Mouse (Mus musculus) ovary, postnatal 10 days (tissue): ENCODE measurements at regions not wholly inside any gene's neighbourhood (a gene's known extent, or its start where the extent isn't known, plus 50 kb on each side); places are given as distances from the start of the nearest gene placed in this dataset.
A peak's percentile ranks its signal among the peaks of the same experiment; 100 is the strongest.

Experiments used
- DNase-seq: peaks from one replicate; pipeline ENCODE4 v3.0.0; 2022; ENCODE audit warnings: low spot score

DNA sequence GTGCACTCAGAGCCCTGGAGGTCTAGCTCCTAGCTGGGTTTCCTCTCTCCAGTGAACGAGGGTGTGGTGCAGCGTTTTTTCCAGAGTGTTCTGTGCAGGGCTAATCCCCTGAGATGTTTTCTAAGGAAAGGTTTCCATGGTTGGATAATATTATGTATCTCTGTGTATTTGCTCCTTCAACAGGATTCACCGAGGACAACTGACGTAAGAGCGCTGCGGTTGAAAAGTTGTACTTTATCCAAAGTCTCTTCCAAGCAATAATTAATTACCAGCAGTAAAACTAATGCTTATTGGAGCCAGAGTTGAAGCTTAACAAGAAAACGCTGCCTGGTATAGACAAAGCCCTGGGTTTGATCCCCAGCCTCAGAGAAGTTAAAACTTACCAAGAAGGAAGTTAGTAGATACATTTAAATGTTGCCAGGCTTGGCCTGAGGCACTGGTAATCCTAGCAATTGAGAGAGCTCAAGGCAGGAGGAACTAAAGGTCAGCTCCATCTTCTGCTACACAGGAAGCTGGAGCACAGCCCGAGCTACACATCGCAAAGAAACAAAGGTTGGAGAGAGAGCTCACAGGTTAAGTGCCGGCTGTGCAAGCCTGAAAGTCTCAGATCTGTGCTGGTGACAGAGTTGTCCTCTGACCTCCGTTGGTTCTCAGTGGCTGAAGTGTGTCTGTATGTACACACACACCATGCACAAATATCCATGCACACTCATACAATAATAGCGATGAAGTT, 51.2 kb upstream of the Rap1b start:
- no peak for DNase-seq

DNA sequence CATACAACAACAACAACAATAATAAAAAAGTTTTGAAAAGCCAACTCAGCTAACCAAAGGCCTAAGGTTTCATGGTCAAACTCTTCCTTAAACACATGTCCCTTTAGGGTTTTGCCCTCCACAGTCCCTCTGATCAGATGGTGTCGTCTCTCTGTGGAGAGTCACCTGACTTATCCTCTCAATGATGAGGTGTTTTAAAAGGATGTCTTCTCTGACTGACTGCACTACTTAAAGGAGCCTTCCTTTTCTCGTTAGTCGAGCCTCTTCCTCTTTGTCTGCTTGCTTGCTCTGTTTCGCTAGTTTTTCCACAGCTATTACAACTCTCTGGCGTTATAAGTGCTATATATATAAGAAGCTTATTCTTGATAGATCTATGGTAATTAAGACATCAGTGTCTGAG, 51.9 kb upstream of the Rap1b start:
- DNase-seq, result no peak

DNA sequence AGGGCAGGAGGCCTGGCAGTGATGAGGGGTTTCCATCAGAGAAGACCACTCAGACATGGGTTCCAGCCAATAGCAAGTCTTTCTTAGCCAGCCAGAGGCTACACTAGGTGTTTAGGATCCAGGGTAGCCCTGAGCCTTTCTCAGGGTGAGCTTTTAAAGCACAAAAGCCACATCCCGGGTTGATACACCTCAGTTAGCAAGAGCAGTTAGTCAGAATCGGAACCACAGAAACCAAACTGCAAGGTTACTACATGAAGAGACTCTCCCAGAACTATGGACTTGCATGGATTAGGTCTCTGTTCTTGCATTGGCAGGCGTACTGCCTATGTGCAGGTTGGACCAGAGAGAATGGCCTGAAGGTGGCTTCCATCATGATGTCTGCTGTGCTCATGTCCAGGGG, 52.6 kb upstream of the Rap1b start:
- no peak for DNase-seq

DNA sequence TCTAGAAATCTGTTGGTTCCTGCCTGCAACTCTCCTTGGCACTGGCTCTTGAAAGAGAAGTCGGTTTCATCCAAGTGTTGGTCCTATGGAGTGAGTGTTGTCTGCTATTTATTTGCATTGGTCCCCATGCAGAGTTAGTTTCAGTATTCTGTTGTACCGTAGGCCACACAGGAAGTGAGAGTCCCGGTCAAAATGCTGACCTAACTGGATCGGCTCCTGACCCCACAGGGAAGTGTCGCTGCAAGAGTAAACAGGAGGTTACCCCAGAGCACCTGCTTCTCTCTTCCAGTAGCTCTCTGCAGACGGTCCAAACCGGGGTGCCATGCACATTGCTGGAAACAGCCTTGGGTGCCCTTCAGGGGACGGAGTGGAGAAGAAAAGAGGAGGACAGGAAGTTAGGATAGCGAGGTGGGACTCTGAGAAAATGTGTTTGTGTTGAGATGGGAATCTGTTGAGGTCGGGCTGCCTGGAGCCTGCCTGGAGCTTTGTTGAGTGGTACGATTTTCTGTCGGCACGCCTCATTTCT, 53.6 kb upstream of the Rap1b start:
- DNase-seq, result no peak

DNA sequence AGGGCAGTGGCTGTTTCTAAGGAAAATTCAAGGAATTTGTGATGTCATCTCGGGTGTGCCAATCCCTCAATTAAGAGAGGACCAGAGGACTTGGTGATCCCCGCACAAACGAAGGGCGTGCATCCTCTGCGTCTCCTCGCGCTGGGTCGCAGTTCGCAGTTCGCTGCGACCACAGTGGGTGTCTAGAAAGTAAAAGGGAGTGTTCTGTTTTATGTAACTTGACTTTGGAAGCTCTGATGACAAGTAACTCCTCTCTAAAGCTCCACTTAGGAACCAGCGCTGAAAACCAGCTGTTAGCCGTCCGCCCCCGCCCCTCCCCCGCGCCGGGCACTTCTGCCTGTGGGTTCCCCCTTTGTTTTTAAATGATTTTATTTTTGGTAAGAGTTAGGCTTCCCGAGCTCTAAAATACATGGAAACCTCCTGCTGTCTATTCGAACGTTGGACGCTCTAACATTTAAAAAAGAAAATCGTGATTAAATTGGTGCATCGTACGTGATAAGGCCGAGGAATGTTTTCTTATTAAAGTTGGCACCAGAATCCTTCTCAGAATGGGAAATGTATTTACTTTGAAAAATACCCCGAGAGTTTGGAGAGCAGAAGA, 59.9 kb upstream of the Rap1b start:
- DNase-seq, result peak; percentile 15

DNA sequence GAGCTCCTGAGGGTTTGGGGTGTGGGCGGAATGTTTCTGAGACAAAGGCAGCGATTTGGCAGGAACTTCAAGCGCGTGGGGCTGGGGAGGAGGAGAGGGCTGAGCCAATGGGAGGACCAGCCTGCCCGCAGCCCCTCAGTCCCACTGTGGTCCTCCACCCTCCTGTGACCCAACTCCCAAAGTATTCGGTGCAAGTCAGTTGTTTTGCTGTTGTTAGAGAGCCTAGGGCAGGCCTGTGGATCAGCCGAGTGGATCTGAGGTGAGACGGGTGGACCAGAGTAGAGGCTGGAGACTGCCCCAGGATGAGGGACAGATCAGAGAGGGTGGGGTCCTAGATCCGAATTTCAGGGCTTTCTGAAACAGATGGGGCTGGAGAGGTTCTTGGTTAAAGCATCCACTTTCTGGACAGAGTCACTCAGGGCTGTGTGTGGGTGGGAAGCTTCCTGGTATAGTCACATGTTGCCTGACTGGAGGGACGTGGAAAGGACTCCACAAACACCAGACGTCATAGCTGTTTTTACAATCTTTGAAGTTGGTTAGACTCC, 60.5 kb upstream of the Rap1b start:
- peak; percentile 55 for DNase-seq

DNA sequence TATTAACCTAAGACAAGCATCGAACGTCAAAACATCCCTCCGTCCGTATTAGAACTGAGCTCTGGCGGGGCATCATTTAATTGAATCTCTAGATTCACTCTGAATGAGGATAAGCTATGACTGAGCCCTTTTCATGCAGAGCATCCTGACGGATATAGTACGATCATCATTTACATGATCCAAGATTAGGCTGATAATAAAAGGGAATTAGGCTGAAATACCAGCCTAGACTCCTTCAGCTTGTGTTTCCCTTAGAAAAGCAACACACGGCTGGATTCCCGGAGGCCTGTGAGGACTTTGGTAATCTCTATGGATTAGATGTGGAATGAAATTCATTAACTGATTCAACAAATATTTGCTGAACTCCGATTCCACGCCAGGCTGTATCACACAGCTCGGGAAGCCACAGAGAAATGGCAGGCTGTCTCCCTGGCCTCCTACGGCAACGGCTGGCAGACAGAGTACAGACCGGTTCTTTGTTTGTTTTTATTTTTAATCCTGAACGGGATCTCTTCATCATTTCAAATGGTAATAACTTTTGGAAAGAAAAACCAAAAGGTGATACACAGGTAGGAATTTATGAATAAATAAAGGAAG, 62.3 kb upstream of the Rap1b start:
- no peak for DNase-seq

DNA sequence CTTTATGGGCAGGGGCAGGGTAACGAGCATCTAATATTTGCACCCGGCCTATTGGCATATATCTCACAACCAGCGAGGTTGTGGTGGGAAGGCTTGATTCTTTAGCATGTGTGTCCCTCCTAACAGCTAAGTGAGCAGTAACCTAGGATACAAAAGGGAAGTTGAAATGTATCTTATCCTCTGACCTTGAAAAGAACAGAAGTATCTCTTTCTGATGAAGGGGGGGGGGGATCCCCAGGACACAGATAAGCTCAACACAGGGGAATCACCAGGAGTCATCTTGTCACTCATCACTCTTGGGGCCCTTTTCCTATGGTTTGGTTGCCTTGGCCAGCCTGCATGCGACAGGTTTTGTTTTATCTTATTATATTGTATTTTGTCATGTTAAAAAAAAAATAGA, 63.3 kb upstream of the Rap1b start:
- no peak for DNase-seq

DNA sequence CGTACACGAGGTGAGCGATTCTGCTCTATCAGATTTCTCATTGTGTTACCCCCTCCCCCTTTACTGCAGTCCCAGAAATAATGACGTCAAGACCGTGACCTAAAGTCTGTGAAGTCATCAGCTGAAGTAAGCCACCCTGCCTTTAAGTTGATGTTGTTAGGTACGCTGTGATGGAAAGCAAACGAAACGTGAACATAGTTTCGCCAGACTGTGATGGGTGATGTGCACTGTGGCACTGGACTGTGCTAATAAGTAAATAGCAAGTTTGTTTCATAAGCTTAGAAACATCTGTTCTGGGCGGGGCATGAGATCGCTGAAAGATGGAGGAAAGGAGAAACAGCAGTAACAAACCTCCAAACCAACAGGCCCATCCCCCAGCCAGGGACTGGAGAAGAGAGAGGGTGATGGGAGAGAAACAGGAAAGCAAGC, 64.0 kb upstream of the Rap1b start:
- no peak for DNase-seq

DNA sequence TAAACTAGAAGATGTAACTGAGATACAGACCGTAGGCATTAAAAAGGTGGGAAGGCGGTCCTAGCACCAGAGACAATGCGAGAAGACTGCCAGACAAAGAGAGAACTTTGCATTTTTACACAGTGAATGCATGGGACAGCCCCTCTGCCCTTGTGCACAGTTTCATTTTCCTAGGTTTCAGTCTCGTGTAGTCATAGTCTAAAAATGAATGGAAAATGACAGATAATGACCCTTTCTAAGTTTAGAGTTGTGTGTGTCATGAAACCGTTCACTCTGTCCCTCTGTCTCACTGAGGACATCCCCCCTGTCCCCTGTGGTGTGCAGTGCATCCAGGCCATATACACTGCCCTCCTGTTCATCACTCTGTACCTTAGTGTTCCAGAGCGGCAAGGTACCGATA, 64.6 kb upstream of the Rap1b start:
- no peak for DNase-seq

DNA sequence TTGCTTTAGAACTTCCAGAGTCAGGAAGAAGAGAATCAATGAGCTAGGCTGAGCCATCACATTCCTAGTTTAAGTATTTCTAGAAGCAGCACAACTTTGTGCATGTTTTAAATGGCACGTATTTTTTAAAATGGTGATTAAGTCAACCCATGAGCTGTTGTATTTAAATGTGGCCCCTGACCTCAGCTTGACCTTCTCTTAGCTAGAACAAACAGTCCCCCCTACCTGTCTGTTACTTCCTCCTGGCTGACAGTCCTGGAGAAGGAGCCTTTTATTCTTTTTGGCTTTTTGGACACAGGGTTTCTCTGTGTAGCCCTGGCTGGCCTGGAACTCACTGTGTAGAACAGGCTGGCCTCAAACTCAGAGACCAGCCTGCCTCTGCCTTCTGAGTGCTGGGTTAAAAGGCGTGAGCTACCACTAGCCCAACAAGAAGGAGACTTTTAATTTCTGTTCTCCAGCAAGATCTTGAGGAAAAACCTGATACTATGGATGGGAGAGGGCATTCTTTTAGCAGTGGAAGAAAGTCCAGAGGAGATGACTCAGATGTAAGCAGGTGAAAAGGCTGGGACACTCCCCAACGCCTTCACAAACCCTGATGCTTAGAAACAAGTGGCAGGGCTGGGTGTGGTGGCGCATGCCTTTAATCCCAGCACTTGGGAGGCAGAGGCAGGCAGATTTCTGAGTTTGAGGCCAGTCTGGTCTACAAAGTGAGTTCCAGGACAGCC, 69.3 kb upstream of the Rap1b start:
- no peak for DNase-seq

DNA sequence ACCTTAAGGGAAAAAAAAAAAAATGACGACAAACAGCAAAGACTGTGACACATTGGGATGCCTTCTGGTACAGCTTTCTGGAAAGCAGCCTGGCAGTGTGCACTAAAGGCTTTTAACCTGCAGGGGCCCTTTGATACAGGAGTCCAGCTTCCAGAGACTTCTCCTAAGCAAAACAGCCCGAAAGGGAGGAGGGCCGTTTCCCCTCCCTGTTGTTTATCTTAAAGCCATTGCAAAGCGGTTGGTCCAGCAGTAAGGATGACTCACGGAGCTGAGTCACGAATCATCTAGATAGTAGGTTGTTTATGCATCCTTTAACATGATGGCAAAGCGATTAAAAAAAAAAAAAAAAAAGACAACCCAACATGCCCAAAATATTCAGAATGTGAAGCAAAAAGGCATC, 70.4 kb upstream of the Rap1b start:
- DNase-seq, result no peak

DNA sequence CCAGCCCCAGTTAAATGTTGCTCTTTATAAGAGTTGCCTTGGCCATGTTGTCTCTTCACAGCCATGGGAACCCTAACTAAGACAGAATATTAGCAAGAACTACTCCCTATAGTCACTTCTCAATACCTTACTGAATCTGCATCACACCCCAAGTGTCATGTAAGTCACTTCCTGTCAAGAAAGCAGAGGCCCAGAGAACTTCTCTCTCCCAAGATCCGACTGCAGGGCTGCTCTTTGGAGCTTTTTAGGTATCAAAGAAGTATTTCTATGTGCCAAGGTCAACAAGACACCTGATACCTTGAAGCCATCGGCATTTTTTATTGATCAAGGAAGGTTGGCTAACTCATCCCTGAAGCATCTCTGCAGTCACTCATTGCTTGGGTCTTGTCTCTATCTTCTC, 72.0 kb upstream of the Rap1b start:
- no peak for DNase-seq

DNA sequence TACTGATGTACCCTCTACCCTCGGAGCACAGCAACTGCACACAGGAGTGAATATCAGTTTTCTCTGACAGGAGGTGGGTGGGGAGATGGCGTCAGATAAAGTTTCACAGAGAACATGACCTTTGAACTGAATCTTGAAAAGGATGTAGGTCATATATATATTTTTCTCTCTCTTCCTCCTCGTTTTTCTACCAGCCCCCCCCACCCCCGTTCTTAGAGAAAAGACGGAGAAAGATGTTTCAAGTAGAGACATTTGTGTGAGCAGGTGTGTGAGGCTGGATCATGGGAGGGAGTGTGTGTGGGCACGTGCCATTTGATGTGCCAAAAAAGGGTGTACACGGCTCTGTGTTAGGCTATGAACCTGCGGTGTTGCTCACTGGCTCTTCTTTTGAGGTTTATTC, 72.8 kb upstream of the Rap1b start:
- no peak for DNase-seq

DNA sequence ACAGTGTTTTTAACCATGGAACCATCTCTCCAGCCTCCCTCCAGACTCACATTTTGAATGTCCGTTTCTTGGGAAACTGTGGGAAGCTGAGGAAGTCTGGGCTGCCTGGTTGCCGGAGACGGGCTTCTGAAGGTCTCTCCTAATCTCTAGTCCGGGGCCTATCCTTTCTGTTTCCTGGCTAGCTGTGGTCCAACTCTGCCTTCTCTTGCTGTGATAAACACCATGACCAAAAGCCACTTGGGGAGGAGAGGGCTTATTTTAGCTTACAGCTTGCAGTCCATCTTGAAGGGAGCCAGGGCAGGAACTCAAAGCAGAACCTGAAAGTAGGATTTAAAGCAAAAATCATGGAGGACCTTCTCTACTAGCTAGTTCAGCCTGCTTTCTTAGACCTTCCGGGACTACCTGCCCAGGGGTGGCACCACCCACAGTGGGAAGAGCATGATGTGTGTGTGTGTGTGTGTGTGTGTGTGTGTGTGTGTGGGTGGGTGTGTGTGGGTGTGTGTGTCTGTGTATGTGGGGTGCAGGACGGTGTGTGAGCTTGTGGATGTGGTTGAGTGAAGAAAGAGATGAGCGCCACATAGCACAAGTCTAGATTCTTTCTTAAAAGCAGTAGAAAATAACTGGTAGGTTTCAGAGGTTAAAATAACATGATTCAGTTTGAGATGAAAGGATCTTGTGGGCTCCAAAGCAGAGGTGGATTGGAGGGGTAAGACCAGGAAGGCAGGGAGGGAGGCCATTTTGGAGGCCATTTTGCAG, 73.5 kb upstream of the Rap1b start:
- DNase-seq, result no peak

DNA sequence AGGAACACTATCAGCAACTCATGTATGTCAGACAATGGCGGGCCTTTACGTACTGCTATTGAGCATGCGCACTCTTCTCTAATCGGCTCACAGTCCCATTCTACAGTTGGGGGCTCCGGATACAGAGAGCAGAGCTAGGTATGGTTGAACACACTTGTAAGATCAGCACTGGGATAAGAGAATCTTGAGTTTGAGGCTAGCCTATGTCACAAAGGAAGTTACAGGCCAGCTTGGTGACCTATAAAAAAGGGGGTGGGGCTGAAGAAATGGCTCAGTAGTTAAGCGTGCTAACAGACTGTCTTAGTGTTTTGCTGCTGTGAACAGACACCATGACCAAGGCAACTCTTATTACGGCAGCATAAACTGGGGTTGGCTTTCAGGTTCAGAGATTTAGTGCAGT, 79.4 kb upstream of the Rap1b start:
- DNase-seq, result no peak

DNA sequence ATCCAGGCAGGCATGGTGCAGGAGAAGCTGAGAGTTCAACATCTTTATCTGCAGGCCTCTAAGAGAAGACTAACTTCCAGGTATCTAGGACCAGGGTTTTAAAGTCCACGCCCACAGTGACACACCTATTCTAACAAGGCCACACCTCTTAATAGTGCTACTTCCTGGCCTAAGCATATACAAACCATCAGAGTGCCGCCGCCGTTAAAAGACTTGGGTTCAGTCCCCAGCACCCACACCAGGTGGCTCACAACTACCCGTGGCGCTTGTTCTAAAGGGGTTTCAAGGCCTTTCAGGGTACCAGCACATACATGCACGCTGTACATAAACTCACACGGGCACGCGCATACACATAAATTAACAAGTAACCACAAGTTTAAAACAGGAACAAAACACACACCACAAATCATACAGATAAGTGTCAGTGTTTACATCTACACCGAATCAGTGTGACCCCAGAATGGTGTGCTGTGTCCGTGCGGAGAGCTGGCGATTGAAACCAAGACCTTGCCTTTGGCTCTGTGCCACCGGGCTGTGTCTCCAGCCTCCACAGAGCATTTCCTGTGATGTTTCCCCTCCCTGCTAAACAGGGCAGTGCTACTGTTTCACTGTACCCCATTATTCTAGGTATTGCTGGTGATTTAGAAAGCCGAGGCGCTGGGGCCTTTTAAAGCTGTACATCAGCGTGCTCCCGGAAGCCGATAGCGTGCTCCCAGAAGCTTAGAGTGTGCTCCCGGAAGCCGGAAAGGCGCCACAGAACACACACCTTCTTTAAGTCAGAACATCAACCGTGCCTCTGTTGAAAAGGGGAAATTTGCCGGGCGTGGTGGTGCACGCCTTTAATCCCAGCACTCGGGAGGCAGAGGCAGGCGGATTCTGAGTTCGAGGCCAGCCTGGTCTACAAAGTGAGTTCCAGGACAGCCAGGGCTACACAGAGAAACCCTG, 80.0 kb upstream of the Rap1b start:
- no peak for DNase-seq

DNA sequence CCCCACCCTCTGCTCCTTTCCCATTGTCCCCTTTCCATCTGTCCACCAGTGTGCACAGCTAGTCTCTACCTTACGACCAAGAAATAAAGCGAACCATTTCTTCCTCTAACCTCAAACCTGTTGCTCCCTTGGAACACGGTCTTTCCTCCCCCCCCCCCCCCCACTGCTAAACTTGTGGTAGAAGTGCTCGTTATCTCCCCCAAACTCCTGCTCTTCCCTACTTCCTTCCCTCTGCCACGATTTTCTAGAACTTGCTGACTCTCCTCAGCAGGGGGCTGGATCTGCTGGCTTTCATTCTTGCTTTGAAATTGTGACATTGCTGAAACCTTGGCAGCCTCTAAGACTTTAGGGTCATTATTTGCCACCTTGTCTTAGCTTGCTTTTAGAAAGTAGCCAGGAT, 83.2 kb upstream of the Rap1b start:
- no peak for DNase-seq

DNA sequence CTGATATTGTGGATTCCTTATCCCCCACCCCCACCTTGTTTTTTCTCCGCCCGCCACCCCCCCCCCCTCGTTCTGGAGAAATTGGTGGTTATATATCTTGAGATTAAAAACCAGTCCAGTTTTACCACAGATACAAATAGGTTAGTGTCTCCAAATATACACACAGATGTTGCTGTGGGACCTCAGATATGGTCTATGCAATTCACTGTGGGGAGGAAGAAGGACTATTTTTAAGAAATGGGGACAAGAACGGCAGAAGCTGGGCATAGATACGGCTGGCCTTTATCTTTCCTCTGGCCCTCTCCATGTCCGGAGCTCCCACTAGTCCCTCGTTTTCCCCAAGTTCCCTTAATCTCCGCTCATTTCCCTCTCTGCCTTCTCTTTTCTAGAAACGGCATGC, 89.0 kb upstream of the Rap1b start:
- DNase-seq, result no peak

DNA sequence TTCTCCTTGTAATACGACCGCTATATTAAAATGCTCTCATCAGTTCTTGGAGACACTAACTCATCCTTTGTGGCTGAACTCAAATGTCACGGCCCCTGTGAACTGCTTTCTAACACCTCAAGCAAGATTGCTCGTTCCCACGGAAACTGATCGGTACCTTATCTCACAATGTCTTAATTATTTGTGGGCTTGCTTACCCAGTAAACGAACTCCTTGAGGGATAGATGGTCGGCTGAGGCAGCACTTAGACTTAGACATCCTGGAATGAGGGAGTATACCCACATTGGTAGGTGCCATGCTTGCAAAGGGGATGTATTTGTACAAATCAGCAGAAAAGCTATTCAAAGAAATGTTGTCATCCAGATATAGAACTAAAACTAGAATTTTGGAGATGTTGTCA, 92.9 kb upstream of the Rap1b start:
- DNase-seq, result no peak
